Mouse (Mus musculus): ENCODE measurements around the gene Lnp1. TPM values are rescaled to one million over a fixed set of nuclear protein-coding genes. Genes with fewer than 3 reads are reported as not detected.
A peak's percentile ranks its signal among the peaks of the same experiment; 100 is the strongest.
"Not testable (repeated sequence)": the region's sequence is repeated elsewhere in the genome, so short reads cannot be mapped to it uniquely, and the experiment has no call there.

Gene Lnp1
- 0.32 TPM in 1 of 2 replicates, not detected in the other for polyA plus RNA-seq (2015; fragmentation: Nextera tagmentation; extraction: Ambion mirVana)

- no peak within 1 kb of the TSS for H3K27ac ChIP-seq
- 46% methylated on average over 3 of the region's 3 CpGs for WGBS
- no peaks in the 10 kb centered on the region for H3K27me3 ChIP-seq
- no peak within 1 kb of the TSS for H3K9ac ChIP-seq (replicated peaks)
- ATAC-seq, result peak; percentile 86
- no peak within 1 kb of the TSS for H3K4me2 ChIP-seq (replicated peaks)
- no peaks in the 10 kb centered on the region for H3K9me3 ChIP-seq
- 0 out of 2 replicates have a peak, but pooled peaks cover 5% of the 10 kb centered on the region for H3K4me1 ChIP-seq (replicated peaks)
- no peaks in the 10 kb centered on the region for H3K36me3 ChIP-seq
- H3K4me3 ChIP-seq (replicated peaks), result no peak within 1 kb of the TSS
These were observed at the start of gene Lnp1 for GRCm38 (mm10) chr16:56928023-56928422. Lnp1 (minus strand) TSS chr16:56928061.

- Histone ChIP-seq H3K4me2 (replicated peaks) (no peak overlapping the region), H3K36me3 (no peaks in the 10 kb centered on the region), H3K4me3 (replicated peaks) (no peak overlapping the region), H3K9ac (replicated peaks) (no peak overlapping the region), H3K4me1 (replicated peaks) (no peaks in the 10 kb centered on the region), H3K27ac (no peak overlapping the region), H3K9me3 (no peaks in the 10 kb centered on the region), H3K27me3 (no peaks in the 10 kb centered on the region)
- no peak for ATAC-seq
- WGBS, result 78% methylated on average over 3 of the region's 3 CpGs
These were observed 46.8 kb upstream of the Lnp1 start for GRCm38 (mm10) chr16:56974646-56975045.

GRCm38 (mm10) chr16:56958311-56958710, 30.4 kb upstream of the Lnp1 start:
- WGBS, result 89% methylated on average over 2 of the region's 2 CpGs
- not testable (repeated sequence) for H3K36me3 ChIP-seq, H3K27me3 ChIP-seq

GRCm38 (mm10) chr16:56949085-56949484, 21.2 kb upstream of the Lnp1 start:
- H3K4me2 ChIP-seq (replicated peaks), result no peak overlapping the region
- H3K27ac ChIP-seq, result no peak overlapping the region
- H3K4me3 ChIP-seq (replicated peaks), result no peak overlapping the region
- no peaks in the 10 kb centered on the region for H3K4me1 ChIP-seq (replicated peaks)
- no peak for ATAC-seq
- H3K9me3 ChIP-seq, result no peaks in the 10 kb centered on the region
- H3K36me3 ChIP-seq, result no peaks in the 10 kb centered on the region
- no peak overlapping the region for H3K9ac ChIP-seq (replicated peaks)
- WGBS, result 92% methylated on average over 5 of the region's 5 CpGs
- H3K27me3 ChIP-seq, result no peaks in the 10 kb centered on the region

More at GRCm38 (mm10) chr16:56958311-56958710, 30.4 kb upstream of the Lnp1 start:
- H3K9ac ChIP-seq (replicated peaks); H3K4me2 ChIP-seq (replicated peaks); H3K9me3 ChIP-seq; ATAC-seq; H3K4me3 ChIP-seq (replicated peaks); H3K4me1 ChIP-seq (replicated peaks); H3K27ac ChIP-seq: not testable (repeated sequence)

GRCm38 (mm10) chr16:56942341-56942740, 14.5 kb upstream of the Lnp1 start:
- WGBS, result 88% methylated on average over 2 of the region's 2 CpGs
- Histone ChIP-seq H3K36me3 (no peaks in the 10 kb centered on the region), H3K4me3 (replicated peaks) (no peak overlapping the region), H3K9me3 (no peaks in the 10 kb centered on the region), H3K4me1 (replicated peaks) (no peaks in the 10 kb centered on the region), H3K27ac (no peak overlapping the region), H3K9ac (replicated peaks) (no peak overlapping the region), H3K27me3 (no peaks in the 10 kb centered on the region), H3K4me2 (replicated peaks) (no peak overlapping the region)
- no peak for ATAC-seq

GRCm38 (mm10) chr16:56920102-56920657, 7.7 kb downstream of the Lnp1 start:
- 23% methylated on average over 8 of the region's 8 CpGs for WGBS
- H3K4me2 ChIP-seq (replicated peaks), result no peak overlapping the region

GRCm38 (mm10) chr16:56917230-56917629, 10.6 kb downstream of the Lnp1 start:
- Histone ChIP-seq H3K27me3 (no peaks in the 10 kb centered on the region), H3K4me2 (replicated peaks) (no peak overlapping the region), H3K4me1 (replicated peaks) (no peaks in the 10 kb centered on the region), H3K9me3 (no peaks in the 10 kb centered on the region), H3K9ac (replicated peaks) (no peak overlapping the region), H3K27ac (no peak overlapping the region), H3K4me3 (replicated peaks) (no peak overlapping the region), H3K36me3 (no peaks in the 10 kb centered on the region)
- no peak for ATAC-seq
- WGBS, result 85% methylated on average over 7 of the region's 7 CpGs

More at GRCm38 (mm10) chr16:56920102-56920657, 7.7 kb downstream of the Lnp1 start:
- ATAC-seq, result peak; percentile 84
- H3K27me3 ChIP-seq, result no peaks in the 10 kb centered on the region
- no peaks in the 10 kb centered on the region for H3K4me1 ChIP-seq (replicated peaks)
- no peaks in the 10 kb centered on the region for H3K9me3 ChIP-seq
- H3K9ac ChIP-seq (replicated peaks), result no peak overlapping the region
- no peak overlapping the region for H3K27ac ChIP-seq
- H3K4me3 ChIP-seq (replicated peaks), result no peak overlapping the region
- no peaks in the 10 kb centered on the region for H3K36me3 ChIP-seq

- Histone ChIP-seq H3K9ac (replicated peaks) (no peak overlapping the region), H3K9me3 (no peaks in the 10 kb centered on the region), H3K4me1 (replicated peaks) (no peaks in the 10 kb centered on the region), H3K27ac (no peak overlapping the region), H3K27me3 (no peaks in the 10 kb centered on the region), H3K4me3 (replicated peaks) (no peak overlapping the region), H3K4me2 (replicated peaks) (no peak overlapping the region), H3K36me3 (no peaks in the 10 kb centered on the region)
- no peak for ATAC-seq
- WGBS, result 66% methylated on average over 5 of the region's 5 CpGs
These were observed 18.9 kb downstream of the Lnp1 start for GRCm38 (mm10) chr16:56908986-56909385.

- WGBS, result 69% methylated on average over 3 of the region's 3 CpGs
- H3K9ac ChIP-seq (replicated peaks); H3K4me2 ChIP-seq (replicated peaks); H3K27ac ChIP-seq; H3K4me3 ChIP-seq (replicated peaks); H3K27me3 ChIP-seq; H3K4me1 ChIP-seq (replicated peaks); H3K9me3 ChIP-seq; ATAC-seq; H3K36me3 ChIP-seq: not testable (repeated sequence)
These were observed 25.7 kb downstream of the Lnp1 start for GRCm38 (mm10) chr16:56902206-56902605.

GRCm38 (mm10) chr16:56891583-56891982, 36.3 kb downstream of the Lnp1 start:
- ATAC-seq, result no peak
- no peak overlapping the region for H3K4me2 ChIP-seq (replicated peaks)
- no peak overlapping the region for H3K9ac ChIP-seq (replicated peaks)
- H3K4me1 ChIP-seq (replicated peaks), result 0 out of 2 replicates have a peak, but pooled peaks cover 3% of the 10 kb centered on the region
- no peaks in the 10 kb centered on the region for H3K9me3 ChIP-seq
- WGBS, result 88% methylated on average over 5 of the region's 5 CpGs
- no peaks in the 10 kb centered on the region for H3K27me3 ChIP-seq
- H3K36me3 ChIP-seq, result no peaks in the 10 kb centered on the region
- H3K27ac ChIP-seq, result no peak overlapping the region
- H3K4me3 ChIP-seq (replicated peaks), result no peak overlapping the region

- H3K4me1 ChIP-seq (replicated peaks), result peaks cover 10% of the 10 kb centered on the region
- no peak overlapping the region for H3K27ac ChIP-seq
- 12% methylated on average over 9 of the region's 9 CpGs for WGBS
- peak overlapping the region; percentile 80 for H3K4me2 ChIP-seq (replicated peaks)
- no peaks in the 10 kb centered on the region for H3K27me3 ChIP-seq
- no peak for ATAC-seq
- H3K4me3 ChIP-seq (replicated peaks), result peak overlapping the region; percentile 49
- H3K36me3 ChIP-seq, result no peaks in the 10 kb centered on the region
- peak overlapping the region; percentile 55; the same call in 1 of the 2 replicates for H3K9ac ChIP-seq (replicated peaks)
- H3K9me3 ChIP-seq, result no peaks in the 10 kb centered on the region
These were observed 41.2 kb downstream of the Lnp1 start for GRCm38 (mm10) chr16:56886616-56887116.

- Histone ChIP-seq H3K27ac (no peak within 1 kb of the TSS), H3K4me2 (replicated peaks) (peak within 1 kb of the TSS; percentile 80), H3K4me3 (replicated peaks) (peak within 1 kb of the TSS; percentile 49), H3K27me3 (no peaks in the 10 kb centered on the region), H3K4me1 (replicated peaks) (peaks cover 10% of the 10 kb centered on the region), H3K36me3 (no peaks in the 10 kb centered on the region), H3K9me3 (no peaks in the 10 kb centered on the region), H3K9ac (replicated peaks) (peak within 1 kb of the TSS; percentile 55)
- 5% methylated on average over 25 of the region's 25 CpGs for whole genome bisulfite sequencing
- ATAC-seq, result peak; percentile 99
These were observed 41.8 kb downstream of the Lnp1 start, which contains the start of gene Tmem45a for GRCm38 (mm10) chr16:56885824-56886615. Tmem45a (minus strand) TSS chr16:56886166.

All from midbrain, embryonic 13.5 days (tissue).